Mouse (Mus musculus) cerebellum, adult 8-10 months (tissue): ENCODE results near the gene Gm13283.
A peak's percentile ranks its signal among the peaks of the same experiment; 100 is the strongest.
"Not testable (repeated sequence)": the region's sequence is repeated elsewhere in the genome, so short reads cannot be mapped to it uniquely, and the experiment has no call there.

Experiments used
- DNase-seq: peaks from one replicate; pipeline ENCODE4 v3.0.0; 2022

Gene Gm13283

DNA sequence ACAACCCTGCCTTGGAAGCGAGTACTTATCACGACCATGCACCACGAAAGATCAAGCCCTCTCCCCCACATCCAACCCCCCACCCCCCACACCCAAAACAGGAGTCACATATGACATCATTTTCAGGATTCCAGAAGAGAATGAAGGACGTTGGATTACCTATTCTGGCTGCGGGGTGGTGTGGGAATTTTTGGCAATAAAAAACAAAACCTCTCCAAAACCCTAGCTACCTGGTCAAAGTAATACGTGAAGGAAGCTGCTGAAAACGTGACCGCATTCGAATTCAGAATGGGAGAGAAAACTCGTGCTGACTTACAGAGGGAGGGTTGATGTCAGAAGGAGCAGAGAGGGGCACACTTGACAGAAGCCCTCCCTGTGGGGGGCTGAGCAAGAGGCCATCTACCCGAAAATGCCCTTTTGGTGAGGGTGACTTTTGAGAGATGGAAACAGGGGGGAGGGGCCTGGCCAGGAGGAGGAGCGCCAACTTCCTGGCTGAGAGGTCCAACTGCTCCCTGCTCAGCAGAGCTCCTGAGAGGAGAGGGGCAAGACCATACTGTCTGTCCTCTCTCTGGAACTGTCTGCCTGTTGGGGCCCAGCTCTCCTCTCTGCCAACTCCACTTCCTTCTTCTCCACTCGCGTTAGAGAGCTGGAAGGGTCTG lies at the start of gene Gm13283:
Gene Gm13283 (plus strand): TSS at position 510 of the 659 bp plus-strand sequence.
- peak; percentile 64 for DNase-seq

DNA sequence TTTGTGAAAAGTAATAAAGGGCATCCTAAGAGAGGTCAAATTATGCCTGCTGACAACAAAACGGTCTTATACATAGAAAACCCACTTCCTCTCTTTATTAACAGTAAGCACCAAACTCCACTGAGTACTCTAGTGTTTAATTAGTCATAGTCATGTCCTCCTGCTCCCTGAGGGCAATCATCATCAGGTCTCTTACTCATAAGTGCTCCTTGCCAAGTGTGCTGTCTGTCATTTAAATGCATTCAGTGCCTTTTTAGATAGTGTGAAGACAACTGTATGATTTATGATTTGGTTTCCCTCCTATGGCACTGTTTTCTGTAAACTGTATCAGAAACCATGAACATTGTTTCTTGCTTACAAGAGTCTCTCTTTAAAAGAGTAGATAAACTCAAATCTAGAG lies 45.6 kb upstream of the Gm13283 start:
- no peak for DNase-seq

DNA sequence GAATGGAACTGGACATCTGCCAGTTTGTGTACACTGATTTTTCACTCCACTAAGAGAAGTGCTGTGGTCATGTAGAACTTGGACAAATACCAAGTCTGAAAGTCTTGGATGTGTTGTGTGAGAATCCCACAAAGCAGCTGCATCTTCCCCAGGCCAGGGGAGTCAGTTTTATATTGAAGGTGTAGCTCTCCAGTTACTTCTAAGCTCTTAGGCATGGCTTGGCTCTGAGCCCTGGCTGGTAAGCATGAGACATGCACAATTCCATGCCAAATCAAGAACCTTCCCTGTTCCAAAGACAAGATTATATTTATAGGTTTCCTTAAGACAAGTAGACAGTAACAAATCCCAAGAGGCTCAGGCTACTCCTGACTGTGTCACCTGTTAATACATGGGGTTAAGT lies 44.9 kb upstream of the Gm13283 start:
- DNase-seq: no peak

DNA sequence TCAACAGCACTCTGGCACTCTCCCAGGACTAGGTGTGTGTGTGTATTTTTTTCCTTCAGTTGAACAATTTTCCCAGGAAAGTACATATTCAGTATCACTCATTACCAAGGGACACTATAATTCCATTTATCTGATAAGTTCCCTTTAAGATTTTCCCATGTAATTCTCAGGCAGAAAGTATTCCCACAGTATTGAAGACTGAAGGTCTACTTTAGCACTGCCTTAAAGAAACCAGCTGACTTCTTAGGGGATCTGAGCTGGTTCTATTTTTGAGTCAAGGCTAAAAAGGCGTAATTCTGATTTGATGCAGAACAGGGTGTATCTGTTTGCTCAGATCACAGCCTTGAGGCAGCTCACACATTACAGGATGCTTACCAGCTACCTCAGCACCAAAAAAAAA lies 41.2 kb upstream of the Gm13283 start:
- DNase-seq: no peak

DNA sequence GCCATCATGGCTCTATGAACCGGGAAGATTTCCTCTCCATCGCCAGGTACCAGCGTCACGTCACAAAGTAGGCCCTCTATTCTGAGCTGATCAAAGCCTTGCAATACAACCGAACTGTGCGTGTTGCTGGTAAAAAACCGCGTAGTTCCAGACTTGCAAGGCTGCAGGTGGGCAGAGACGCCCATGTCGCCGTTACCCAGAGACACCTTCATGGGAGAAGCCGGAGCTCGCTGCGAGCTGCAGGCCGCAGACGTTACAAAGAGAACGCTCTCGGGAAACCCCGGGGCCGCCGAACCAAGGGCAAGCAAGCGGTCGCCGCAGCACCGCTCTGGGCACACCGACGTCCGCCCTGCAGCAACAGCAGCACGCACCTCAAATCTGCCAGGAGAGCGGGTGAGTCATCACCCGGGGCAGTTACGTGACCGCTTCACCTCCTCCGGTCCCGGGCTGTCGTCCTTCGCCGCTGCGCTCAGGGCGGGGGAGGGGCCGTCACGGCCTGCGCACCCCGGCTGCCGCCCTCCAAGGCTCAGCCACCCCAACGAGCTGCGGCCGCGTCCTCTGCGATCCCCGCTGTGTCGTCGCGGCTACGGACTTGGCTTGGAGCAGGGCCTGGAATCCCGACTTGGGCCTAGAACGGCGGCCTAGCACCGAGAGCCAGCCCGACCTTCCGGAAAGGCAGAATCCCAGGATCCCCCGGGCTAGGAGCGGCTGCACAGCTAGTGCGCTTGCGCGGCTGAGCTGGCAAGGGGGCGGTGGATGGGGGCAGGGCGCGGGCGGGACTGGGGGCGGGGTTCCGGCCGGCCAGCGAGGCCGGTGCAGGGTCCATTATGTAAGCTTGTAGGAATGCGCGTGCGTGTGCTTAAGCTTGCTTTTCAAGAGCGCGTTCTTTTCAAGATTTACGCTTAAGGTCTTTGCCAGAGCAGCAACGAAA lies 37.9 kb upstream of the Gm13283 start, which contains the start of the genes Gm26566 and Klhl9:
Gene Gm26566 (plus strand): TSS at position 15 of the 931 bp plus-strand sequence.
Gene Klhl9 (minus strand): TSS at position 675 of the 931 bp plus-strand sequence.
- DNase-seq: peak; percentile 92

DNA sequence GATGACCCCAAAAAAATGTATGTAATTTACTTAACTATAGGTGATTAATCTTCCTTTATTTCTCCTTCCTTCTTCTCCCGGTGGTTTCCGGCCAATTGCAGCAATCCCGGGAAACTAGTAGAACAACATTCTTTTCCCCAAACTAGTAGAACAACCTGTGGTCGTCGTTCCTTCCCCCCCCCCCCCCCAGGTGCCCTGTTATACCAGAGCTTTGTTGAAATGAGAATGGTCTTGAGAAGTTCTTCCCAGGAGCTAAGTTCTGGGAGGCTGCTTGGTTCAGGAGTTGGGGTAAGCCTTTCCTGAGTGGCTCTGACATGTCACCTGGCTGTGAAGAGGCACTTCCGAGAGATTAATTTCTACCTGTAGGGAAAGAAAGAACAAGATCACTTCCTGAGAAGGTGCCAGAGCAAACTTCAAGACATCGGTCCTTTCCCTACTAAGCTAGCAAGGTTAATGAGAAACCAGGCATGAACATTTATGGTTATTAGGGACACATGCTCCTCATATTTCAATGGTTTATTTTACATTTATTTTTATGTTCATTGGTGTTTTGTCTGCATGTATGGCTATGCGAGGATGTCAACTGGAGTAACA lies 36.3 kb upstream of the Gm13283 start:
- no peak for DNase-seq

DNA sequence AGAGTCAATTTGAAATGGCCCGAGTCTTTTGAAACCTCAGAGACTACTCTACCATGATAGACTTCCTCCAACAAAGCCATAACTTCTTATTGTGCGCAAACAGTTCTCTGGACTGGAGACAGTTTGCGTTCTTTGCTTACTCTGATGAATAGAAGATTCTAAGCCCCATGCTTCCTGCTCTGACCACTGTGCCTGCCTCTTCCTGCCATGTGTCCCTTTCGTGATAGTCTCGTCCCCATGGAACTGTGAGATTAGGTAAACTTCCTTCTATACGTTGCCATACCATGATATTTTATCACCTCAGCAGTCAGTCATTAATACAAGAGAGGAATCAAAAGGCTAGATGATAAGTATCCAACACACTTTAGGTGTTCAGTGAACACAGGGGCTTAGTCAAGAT lies 33.2 kb upstream of the Gm13283 start:
- no peak for DNase-seq

DNA sequence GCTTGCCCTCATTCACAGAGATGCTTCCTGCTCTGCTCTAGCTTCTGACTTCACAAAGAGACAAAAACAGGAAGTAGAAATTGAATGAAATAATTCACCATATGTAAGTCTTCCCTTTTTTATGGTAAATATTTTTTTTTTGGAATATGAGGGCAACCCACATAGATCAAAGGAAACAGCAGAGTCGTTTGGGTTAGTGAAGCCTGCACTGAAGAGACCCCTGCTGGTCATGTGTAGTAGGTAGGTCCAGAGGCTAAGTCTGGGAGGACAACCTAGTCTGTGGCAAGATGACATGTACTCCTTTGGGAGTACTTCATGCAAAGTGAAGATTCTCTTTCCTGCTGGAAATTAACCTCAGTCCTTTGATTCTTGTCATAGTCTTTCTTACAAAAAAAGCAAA lies 32.6 kb upstream of the Gm13283 start:
- DNase-seq: no peak

DNA sequence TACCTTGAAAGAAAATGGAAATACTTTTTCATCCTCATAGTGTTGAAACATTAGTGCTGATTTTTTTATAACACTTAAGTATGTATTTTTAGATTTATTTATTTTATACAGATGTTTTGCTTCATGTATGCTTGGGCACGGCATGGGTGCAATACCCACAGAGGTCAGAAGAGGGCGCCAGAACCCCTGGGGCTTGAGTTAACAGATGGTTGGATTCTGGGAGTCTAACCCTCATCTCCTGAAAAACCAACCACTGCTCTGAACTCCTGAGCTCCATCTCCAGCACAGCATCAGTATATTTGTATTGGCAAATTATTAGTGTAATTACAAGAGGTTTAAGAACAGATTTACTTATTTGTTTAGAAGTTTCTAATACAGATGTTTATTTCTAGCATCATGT lies 21.4 kb upstream of the Gm13283 start:
- peak; percentile 52 for DNase-seq

DNA sequence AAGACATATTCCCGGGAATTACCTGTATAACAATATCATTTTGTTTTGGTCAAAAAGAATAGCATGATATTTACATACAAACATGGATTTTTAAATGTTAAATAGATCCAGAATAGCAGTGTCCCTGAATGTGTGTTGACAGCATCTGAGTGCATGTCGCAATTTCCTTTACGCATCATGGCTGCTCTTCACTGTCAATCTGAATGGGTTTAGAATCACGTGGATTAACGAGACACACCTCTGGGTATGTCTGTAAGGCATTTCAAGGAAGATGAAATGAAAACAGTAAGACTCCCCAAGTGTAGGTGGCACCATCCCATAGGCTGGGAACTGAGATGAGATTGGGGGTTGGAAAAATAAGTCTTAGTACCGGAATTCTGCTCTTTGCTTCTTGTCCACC lies 20.9 kb upstream of the Gm13283 start:
- no peak for DNase-seq

DNA sequence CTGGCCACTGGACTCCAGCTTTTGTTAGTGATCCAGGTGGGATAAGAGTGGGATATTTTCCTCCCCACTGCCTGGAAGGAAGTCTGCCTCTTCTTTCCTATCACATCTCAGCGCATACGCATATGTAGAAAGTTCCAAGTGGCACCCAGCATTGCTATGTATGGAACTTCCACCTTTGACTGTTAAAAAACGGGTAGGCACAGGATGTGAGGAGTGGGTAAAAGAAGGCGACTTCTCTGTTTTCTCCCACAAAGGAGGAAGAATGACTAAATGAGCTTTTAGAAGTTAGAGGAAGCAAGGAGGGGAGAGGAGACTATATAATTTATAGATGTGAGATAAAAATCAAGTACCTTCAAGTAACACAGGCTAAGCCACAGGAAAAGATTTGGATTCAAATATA lies 18.5 kb upstream of the Gm13283 start:
- DNase-seq: no peak

DNA sequence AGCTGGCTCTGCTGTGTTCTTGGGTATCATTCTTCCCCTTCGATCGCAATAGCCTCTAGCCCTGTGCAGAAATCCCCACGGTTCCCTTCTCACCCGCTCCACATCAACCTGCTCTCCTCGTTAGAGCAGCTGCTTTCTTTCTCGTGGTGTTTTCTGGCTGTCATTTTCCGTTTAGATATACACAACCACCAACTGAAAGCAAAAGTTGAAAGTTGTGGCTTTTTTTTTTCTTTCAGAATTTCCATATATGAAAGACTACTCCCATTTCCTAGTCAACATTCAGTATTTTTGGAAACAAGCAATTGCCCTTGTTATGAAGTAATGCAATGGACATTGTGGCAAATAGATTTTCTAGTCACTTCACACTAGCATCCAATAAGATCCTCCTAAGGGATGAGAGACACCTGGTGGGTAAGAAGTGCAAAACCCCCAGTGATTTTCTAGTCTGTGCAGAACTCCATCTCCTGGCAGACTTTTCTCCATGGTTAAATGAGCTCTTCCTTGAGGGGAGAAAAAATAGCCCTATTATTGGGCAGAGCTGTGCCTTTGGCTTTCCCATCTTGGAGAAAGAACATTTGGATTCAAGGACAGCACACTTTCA lies 17.0 kb upstream of the Gm13283 start:
- DNase-seq: no peak

DNA sequence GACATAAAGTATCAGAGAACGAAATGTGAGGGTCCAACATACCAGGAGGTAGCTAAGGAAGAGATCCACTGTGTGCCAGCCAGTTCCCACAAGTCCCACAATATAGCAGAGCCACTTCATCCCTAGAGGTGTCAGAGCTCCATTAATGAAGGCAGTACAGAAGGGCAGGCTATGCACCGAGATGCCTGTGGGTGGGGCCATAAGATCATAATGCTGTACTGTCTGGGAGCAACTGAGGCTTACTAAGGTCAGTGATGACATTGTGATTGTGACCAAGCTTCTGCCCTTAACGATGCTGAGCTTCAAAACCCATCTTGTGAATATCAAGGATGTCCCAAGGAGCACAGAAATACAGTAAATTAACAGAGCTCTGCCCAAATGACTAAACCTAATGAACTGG lies 15.7 kb upstream of the Gm13283 start:
- DNase-seq: no peak

DNA sequence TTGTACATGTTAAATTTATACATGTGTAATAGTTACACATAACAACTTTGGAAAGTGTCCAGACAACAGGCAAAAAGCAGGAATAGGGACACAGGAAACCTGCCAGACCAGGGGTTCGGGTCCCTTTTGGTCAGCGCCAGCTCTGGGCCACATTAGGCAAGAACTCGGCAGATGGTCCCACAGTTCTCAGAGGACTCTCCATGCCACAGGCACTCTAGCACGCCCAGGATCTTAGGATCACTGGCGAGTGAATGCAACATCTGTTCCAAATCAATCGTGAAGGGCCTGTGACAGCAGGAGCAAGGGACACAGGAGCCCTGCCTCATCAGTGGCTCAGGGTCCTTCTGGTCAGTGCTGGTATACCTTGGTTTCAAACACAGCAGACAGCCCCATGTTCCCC lies 10.0 kb upstream of the Gm13283 start:
- DNase-seq: no peak

DNA sequence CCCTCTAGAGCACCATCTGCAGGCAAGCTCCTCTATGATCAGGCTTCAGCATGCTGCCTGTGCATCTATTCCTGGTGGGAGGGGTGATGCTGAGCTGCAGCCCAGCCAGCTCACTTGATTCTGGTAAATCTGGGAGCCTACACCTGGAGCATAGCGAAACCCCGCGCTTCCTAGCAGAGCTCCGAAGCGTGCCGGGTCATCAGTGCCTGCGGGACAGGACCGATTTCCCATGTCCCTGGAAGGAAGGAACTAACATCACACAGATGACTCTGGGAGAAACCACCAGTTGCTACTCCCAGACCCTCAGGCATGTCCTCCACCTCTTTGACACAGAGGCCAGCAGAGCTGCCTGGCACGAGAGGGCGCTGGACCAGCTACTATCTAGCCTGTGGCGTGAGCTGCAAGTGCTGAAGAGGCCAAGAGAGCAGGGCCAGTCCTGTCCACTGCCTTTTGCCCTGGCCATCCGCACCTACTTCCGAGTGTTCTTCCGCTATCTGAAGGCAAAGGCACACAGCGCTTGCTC lies 5.0 kb upstream of the Gm13283 start, which contains the start of gene Gm13271:
Gene Gm13271 (plus strand): TSS at position 51 of the 523 bp plus-strand sequence.
- DNase-seq: peak; percentile 80

DNA sequence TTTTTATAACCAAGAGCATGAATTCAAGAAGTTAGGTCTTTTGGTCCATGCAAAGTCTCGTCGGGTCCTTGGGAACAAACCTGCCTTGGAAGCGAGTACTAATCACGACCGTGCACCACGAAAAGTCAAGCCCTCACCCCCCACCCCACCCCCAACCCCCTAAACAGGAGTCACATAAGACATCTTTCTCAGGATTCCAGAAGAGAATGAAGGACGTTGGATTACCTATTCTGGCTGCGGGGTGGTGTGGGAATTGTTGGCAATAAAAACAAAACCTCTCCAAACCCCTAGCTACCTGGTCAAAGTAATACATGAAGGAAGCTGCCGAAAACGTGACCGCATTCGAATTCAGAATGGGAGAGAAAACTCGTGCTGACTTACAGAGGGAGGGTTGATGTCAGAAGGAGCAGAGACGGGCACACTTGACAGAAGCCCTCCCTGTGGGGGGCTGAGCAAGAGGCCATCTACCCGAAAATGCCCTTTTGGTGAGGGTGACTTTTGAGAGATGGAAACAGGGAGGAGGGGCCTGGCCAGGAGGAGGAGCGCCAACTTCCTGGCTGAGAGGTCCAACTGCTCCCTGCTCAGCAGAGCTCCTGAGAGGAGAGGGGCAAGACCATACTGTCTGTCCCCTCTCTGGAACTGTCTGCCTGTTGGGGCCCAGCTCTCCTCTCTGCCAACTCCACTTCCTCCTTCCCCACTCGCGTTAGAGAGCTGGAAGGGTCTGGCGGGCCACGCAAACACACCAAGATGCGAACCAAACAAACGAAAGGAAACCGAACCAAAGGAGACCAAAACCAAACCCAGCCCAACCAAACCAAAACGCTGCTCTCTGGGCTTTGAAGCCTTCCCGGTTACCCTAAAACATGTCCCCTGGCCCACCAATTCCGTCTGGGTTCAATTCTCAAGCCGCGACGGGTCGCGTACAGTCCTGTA lies 3.1 kb upstream of the Gm13283 start:
- DNase-seq: not testable (repeated sequence)

DNA sequence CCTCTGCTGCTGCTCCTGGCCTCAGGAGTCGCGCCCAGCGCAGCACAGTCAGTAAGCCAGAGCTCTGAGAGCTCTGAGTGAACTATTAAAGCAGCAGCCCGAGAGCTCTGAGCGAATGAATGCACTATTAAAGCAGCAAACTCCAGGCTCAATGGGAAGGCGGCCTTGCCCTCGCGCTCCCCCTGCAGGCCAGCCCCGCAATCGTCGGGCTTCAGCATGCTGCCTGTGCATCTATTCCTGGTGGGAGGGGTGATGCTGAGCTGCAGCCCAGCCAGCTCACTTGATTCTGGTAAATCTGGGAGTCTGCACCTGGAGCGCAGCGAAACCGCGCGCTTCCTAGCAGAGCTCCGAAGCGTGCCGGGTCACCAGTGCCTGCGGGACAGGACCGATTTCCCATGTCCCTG lies 2.3 kb upstream of the Gm13283 start:
- DNase-seq: peak; percentile 97

DNA sequence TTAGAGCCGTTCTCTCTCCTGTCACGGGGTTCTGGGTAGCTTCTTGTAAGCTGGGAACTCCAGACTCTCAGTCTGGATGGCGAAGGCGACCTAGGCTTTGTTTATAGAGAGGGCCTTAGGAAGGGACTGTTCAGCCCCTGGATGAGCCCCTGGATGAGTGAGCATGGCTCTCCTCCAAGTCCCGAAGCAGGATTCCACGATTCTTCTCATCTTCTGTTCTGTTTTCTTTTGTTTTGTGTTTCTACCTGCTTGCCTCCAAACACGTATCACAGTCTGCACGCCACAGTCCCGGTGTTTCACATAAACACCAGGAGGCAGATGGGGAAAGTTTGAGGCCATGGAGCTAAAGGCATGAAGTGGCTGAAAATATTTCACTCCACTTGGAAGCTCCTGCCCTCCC lies 1.2 kb upstream of the Gm13283 start:
- peak; percentile 30 for DNase-seq

DNA sequence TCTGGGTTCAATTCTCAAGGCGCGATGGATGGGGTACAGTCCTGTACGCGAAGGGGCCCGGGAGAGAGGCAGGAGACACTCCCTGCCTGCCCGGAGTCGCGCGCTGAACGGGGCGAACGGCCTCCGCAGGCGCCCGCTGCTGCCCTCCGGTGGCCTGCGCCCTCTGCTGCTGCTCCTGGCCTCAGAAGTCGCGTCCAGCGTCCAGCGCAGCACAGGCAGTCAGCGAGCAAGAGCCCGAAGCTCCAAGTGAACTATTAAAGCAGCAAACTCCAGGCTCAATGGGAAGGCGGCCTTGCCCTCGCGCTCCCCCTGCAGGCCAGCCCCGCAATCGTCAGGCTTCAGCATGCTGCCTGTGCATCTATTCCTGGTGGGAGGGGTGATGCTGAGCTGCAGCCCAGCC lies 512 bp downstream of the Gm13283 start:
- DNase-seq: peak; percentile 66

DNA sequence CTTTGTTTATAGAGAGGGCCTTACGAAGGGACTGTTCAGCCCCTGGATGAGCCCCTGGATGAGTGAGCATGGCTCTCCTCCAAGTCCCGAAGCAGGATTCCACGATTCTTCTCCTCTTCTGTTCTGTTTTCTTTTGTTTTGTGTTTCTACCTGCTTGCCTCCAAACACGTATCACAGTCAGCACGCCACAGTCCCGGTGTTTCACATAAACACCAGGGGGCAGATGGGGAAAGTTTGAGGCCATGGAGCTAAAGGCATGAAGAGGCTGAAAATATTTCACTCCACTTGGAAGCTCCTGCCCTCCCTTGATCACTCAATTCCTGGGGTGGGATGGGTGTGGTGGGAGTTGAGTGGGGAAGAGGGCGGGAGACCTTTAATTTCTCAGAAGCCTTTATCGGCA lies 1.9 kb downstream of the Gm13283 start:
- peak; percentile 83 for DNase-seq

DNA sequence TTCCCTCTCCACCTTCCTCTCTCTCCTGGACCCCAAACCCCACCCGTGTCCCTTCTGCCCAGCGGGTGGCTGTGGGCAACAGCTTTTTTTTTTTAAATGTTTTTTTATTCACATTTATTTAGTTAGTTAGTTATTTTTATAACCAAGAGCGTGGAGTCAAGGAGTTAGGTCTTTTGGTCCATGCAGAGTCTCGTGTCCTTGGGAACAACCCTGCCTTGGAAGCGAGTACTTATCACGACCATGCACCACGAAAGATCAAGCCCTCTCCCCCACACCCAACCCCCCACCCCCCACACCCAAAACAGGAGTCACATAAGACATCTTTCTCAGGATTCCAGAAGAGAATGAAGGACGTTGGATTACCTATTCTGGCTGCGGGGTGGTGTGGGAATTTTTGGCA lies 2.4 kb downstream of the Gm13283 start:
- peak; percentile 33 for DNase-seq
